Mouse (Mus musculus): ENCODE results near the gene Gtdc1. TPM values are rescaled to one million over a fixed set of nuclear protein-coding genes. Genes with fewer than 3 reads are reported as not detected.
A peak's percentile ranks its signal among the peaks of the same experiment; 100 is the strongest.

Gene Gtdc1
- polyA plus RNA-seq, 1 experiment from 2014 or later = 11.0 TPM

DNA sequence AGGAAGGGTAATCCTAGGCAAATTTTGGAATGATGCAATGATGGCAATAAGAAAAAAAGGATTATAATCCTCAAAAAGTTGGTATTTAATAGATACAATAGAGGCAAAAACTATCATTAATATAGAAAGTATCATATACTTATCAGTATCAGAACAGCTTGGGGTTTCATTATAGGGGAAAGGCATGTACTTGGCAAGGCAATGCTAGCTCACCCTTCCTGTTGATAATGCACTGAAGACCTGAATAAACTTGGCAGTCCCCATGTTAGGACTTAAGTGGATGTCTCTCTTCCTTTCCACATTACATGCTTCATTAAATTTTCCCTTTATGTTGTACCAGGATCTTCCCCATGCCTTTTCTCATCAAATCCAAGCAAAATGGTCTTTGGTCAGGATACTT is 206.0 kb downstream of the Gtdc1 start:
- Histone ChIP-seq H3K27ac (no peak overlapping the region), H3K9me3 (replicated peaks) (no peaks in the 10 kb centered on the region), H3K36me3 (no peaks in the 10 kb centered on the region), H3K4me1 (no peaks in the 10 kb centered on the region), H3K4me3 (replicated peaks) (no peak overlapping the region), H3K4me2 (no peak overlapping the region), H3K27me3 (no peaks in the 10 kb centered on the region), H3K9ac (no peak overlapping the region)
- ATAC-seq (replicated peaks; ENCODE audit: low FRiP score) = no peak

DNA sequence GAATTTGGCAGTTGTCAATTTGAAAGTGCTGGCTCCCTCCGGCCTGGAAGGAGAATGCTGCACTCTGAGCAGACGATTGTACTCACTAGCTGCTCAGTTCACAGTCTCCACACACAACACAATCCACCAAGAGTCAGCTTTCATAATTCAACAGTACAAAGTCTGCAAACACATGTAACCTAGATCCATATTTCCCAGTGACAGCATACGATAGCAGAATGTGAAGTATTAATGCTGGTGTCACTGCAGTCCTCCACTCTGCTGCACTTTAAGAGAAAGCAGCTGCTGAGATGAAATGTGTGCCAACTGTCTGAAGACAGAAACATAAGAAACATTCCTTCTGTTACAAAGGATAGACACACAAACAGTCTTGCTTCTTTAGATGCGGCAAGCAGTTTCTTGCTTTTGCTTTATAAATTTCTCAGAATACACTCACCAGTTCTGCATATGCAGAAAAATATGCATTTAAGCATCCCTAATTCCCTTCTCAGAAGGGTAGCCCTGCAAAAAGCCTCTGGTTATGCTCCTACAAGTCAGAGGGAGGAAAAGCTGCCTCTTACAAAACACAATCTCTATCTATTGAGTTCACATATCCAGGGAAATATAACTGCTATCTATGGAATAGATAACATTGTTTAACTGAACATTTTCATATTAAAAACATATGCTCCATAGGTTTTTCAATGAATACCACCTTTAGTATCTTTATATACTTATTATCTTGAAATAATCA is 221.4 kb downstream of the Gtdc1 start:
- no peaks in the 10 kb centered on the region for H3K27me3 ChIP-seq
- 59% methylated on average over 4 of the region's 4 CpGs for WGBS

DNA sequence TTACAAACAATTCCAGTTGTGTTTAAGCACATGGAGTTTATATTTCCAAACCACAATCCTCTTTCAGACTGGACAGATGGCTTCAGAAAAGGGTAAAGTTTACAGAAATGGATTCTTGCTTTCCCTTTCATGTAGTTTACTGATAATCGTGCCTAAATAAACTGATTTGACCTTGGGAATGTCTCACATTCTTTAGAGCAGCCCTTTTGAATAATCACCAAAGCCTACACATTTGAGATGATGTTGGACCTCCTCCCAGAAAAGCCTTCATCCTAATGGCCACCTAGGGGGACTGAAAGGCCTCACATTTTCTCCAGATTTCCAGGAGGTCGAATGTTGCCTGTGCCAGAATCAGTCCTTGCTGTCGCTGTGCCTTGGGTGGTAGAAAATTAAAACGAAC is 227.2 kb downstream of the Gtdc1 start:
- H3K9me3 ChIP-seq (replicated peaks) = no peaks in the 10 kb centered on the region
- no peak overlapping the region for H3K27ac ChIP-seq
- H3K4me3 ChIP-seq (replicated peaks) = no peak overlapping the region
- no peaks in the 10 kb centered on the region for H3K27me3 ChIP-seq
- H3K4me2 ChIP-seq = no peak overlapping the region
- H3K9ac ChIP-seq = no peak overlapping the region
- ATAC-seq (replicated peaks; ENCODE audit: low FRiP score) = no peak
- H3K4me1 ChIP-seq = no peaks in the 10 kb centered on the region
- WGBS = 71% methylated on average over 4 of the region's 4 CpGs
- H3K36me3 ChIP-seq = no peaks in the 10 kb centered on the region

More for the DNA sequence above, 221.4 kb downstream of the Gtdc1 start:
- no peak overlapping the region for H3K9ac ChIP-seq
- peak overlapping the region; percentile 71 for H3K27ac ChIP-seq
- ATAC-seq (replicated peaks; ENCODE audit: low FRiP score) = peak; percentile 58
- H3K4me1 ChIP-seq = no peaks in the 10 kb centered on the region
- H3K4me2 ChIP-seq = no peak overlapping the region
- no peaks in the 10 kb centered on the region for H3K9me3 ChIP-seq (replicated peaks)
- H3K36me3 ChIP-seq = no peaks in the 10 kb centered on the region
- no peak overlapping the region for H3K4me3 ChIP-seq (replicated peaks)

DNA sequence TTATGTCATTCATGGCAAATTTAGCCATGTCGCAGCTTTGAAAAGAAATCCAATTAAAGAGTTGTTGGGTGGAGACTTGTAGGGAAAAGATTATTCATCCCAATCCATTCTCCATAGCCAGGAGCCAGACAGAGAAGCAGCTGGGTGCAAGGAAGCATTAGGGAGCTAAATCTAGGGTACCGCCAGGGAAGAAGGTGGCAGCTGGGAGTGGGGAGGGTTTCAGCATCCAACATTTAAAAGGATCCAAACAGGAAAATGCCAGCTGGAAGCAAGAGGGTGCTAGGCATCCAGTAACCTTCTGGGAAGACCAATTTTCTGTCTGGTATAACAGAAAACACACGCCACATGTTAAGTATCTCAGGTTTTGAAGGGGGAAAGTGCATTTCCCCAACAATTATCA is 231.0 kb downstream of the Gtdc1 start:
- no peak overlapping the region for H3K4me2 ChIP-seq
- no peak overlapping the region for H3K27ac ChIP-seq
- no peaks in the 10 kb centered on the region for H3K36me3 ChIP-seq
- H3K9ac ChIP-seq = no peak overlapping the region
- ATAC-seq (replicated peaks; ENCODE audit: low FRiP score) = no peak
- no peaks in the 10 kb centered on the region for H3K4me1 ChIP-seq
- H3K4me3 ChIP-seq (replicated peaks) = no peak overlapping the region
- H3K9me3 ChIP-seq (replicated peaks) = no peaks in the 10 kb centered on the region
- H3K27me3 ChIP-seq = no peaks in the 10 kb centered on the region
- 84% methylated on average over 3 of the region's 3 CpGs for WGBS

DNA sequence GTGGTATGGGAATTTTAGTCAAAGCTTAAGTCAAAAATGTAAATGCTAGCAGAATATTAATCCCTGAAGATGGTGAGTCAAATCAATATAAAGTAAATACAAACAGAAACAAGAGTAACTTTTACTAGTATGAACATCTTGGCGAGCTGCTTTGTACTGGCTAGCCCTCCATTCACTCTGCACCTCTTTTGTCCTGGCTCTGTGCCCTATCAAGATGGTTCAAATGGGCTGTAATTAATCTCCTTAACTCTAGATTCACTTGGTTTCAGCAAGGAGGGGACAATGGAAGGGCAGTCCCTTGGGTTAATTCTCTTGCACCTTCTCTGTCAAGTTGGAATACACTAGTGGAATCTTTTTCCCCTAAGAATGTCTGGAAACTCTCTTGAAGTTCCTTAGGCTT is 233.6 kb downstream of the Gtdc1 start:
- WGBS = 66% methylated on average over 1 of the region's 1 CpGs
- no peak for ATAC-seq (replicated peaks; ENCODE audit: low FRiP score)
- H3K4me3 ChIP-seq (replicated peaks) = no peak overlapping the region

DNA sequence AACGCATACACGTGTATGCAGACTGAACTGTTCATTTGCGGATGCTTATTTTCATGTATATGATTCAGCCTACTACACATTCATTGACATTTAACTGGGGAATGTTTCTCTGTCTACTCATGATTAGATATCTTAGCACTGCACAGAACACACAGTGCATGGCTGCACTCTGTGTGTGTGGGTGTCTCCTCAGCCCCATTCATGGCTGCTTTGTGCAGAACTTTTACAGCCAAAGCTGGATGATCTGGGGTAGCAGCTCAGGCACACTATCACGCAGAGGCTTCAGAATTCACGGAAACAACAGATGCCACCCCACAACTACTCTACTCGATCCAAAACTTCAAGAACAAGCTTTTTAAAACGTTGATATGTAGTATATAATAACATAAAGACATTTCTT is 263.4 kb downstream of the Gtdc1 start:
- H3K27me3 ChIP-seq = no peaks in the 10 kb centered on the region
- H3K4me2 ChIP-seq = no peak overlapping the region
- H3K9ac ChIP-seq = no peak overlapping the region
- ATAC-seq (replicated peaks; ENCODE audit: low FRiP score) = no peak
- no peaks in the 10 kb centered on the region for H3K9me3 ChIP-seq (replicated peaks)
- H3K27ac ChIP-seq = no peak overlapping the region
- H3K4me3 ChIP-seq (replicated peaks) = no peak overlapping the region
- H3K4me1 ChIP-seq = no peaks in the 10 kb centered on the region
- no peaks in the 10 kb centered on the region for H3K36me3 ChIP-seq
- WGBS = 92% methylated on average over 7 of the region's 7 CpGs

More for the DNA sequence above, 233.6 kb downstream of the Gtdc1 start:
- no peaks in the 10 kb centered on the region for H3K9me3 ChIP-seq (replicated peaks)
- H3K27ac ChIP-seq = no peak overlapping the region
- H3K4me2 ChIP-seq = no peak overlapping the region
- no peaks in the 10 kb centered on the region for H3K4me1 ChIP-seq
- no peaks in the 10 kb centered on the region for H3K36me3 ChIP-seq
- H3K9ac ChIP-seq = no peak overlapping the region
- no peaks in the 10 kb centered on the region for H3K27me3 ChIP-seq

DNA sequence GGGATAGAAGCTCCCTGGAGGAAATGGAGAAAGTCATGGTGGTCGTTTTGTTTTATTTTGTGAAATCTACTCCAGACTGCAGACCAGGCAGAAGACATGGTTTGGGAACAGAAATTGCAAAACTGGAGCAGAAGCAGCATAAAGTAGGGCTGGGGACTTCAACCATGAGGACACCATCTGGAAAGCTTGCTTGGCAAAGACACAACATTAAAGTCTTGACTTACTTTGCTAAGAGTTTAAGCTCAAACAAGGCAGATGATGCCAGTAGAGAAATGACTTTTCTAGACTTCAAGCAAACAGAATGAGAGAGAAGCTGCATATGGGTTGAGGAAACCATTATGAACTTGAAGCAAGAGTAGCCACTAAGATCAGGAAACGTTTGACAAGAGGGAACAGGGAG is 267.6 kb downstream of the Gtdc1 start:
- Histone ChIP-seq H3K4me2 (no peak overlapping the region), H3K27me3 (no peaks in the 10 kb centered on the region), H3K9me3 (replicated peaks) (no peaks in the 10 kb centered on the region), H3K9ac (no peak overlapping the region), H3K27ac (no peak overlapping the region), H3K4me3 (replicated peaks) (no peak overlapping the region), H3K36me3 (no peaks in the 10 kb centered on the region), H3K4me1 (no peaks in the 10 kb centered on the region)
- 80% methylated on average over 2 of the region's 2 CpGs for WGBS
- ATAC-seq (replicated peaks; ENCODE audit: low FRiP score) = no peak

DNA sequence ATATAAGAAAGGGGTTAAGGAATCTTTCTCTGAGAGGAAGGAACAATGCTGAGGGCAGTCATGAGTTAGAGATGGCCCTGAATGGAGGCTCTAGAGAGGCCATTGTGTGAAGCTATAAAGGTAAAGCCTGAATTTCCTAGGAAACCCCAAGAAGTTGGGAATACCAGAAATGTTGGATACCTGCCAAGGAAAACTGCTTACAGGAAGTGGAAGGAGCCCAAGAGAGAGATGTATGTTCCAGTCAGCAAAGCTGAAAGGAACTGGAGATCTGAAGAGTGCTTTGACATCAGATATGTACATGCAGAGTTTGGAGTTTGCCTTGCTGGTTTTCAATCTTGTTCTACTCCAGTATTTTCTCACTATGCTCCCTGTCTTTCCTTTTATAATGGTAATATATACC is 268.4 kb downstream of the Gtdc1 start:
- ATAC-seq (replicated peaks; ENCODE audit: low FRiP score) = no peak

DNA sequence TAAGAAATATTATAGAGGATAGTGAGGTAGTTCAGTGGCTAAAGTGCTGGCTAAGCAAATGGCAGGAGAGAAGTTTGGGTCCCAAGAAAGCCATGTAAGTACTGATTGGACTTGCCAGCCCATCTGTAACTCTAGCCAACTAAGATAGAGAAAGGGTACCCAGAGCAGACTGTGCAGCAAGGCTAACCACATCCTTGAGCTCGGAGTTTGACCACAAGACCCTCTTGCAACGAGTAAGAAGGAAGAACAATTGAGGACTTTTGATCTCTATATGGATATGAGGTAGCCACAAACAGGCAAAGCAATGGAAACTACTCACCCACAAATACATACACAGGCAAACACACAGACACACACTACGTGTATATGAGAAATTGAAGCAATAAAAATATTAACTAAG is 278.9 kb downstream of the Gtdc1 start:
- no peak overlapping the region for H3K4me3 ChIP-seq (replicated peaks)
- H3K27ac ChIP-seq = no peak overlapping the region
- no peak overlapping the region for H3K9ac ChIP-seq
- ATAC-seq (replicated peaks; ENCODE audit: low FRiP score) = no peak
- no peaks in the 10 kb centered on the region for H3K27me3 ChIP-seq
- no peaks in the 10 kb centered on the region for H3K36me3 ChIP-seq
- no peaks in the 10 kb centered on the region for H3K9me3 ChIP-seq (replicated peaks)
- no peaks in the 10 kb centered on the region for H3K4me1 ChIP-seq
- WGBS = 90% methylated on average over 3 of the region's 3 CpGs
- H3K4me2 ChIP-seq = no peak overlapping the region

More for the DNA sequence above, 268.4 kb downstream of the Gtdc1 start:
- Histone ChIP-seq H3K27me3 (no peaks in the 10 kb centered on the region), H3K4me1 (no peaks in the 10 kb centered on the region), H3K27ac (no peak overlapping the region), H3K36me3 (no peaks in the 10 kb centered on the region), H3K9ac (no peak overlapping the region), H3K9me3 (replicated peaks) (no peaks in the 10 kb centered on the region), H3K4me2 (no peak overlapping the region), H3K4me3 (replicated peaks) (no peak overlapping the region)

DNA sequence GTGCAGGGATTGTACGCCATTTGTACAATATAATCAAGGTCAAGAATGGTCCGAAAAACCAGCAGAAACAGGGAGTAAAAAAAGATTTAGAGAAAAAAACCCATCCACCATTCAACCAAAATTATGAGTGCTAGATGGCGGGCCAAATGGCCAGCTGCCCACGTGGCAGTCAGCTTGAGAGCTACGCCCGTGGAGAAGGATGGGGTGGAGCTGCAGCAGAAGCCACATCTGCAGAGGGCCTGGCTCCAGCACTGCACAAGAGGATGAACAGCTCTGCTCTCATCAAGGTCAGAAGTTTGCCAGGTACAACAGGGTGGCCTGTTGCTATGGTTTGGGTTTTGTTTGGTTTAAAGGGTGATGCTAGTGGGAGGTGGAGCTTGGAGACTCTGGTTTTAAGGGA is 281.1 kb downstream of the Gtdc1 start:
- H3K4me3 ChIP-seq (replicated peaks) = no peak overlapping the region
- no peak for ATAC-seq (replicated peaks; ENCODE audit: low FRiP score)

DNA sequence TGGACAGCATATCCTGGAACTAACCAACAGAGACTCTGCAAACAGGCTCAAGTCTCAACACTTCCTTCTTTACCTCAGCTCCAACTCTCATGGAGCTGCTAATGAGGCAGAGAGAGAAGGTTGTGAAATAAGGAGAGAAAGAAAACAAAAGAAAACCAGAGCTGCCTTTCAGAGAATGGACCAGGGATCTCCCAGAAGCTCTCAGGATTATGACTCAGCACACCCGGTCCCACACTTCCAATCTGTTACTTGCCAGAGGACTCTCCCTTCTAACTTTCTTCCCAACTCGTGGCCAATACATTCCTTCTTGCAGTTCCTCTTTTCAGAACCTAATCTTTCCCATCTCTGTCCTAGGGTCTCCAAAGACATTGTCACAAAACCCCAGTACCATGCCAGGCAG is 288.1 kb downstream of the Gtdc1 start:
- no peak overlapping the region for H3K9ac ChIP-seq
- no peak overlapping the region for H3K4me2 ChIP-seq
- H3K9me3 ChIP-seq (replicated peaks) = no peaks in the 10 kb centered on the region
- H3K4me1 ChIP-seq = no peaks in the 10 kb centered on the region
- no peak for ATAC-seq (replicated peaks; ENCODE audit: low FRiP score)
- no peaks in the 10 kb centered on the region for H3K36me3 ChIP-seq
- no peaks in the 10 kb centered on the region for H3K27me3 ChIP-seq
- WGBS = 59% methylated on average over 2 of the region's 2 CpGs
- H3K4me3 ChIP-seq (replicated peaks) = no peak overlapping the region
- no peak overlapping the region for H3K27ac ChIP-seq

More for the DNA sequence above, 281.1 kb downstream of the Gtdc1 start:
- Histone ChIP-seq H3K4me1 (no peaks in the 10 kb centered on the region), H3K27me3 (no peaks in the 10 kb centered on the region), H3K9ac (no peak overlapping the region), H3K36me3 (no peaks in the 10 kb centered on the region), H3K27ac (no peak overlapping the region), H3K4me2 (no peak overlapping the region), H3K9me3 (replicated peaks) (no peaks in the 10 kb centered on the region)
- WGBS = 73% methylated on average over 6 of the region's 6 CpGs

DNA sequence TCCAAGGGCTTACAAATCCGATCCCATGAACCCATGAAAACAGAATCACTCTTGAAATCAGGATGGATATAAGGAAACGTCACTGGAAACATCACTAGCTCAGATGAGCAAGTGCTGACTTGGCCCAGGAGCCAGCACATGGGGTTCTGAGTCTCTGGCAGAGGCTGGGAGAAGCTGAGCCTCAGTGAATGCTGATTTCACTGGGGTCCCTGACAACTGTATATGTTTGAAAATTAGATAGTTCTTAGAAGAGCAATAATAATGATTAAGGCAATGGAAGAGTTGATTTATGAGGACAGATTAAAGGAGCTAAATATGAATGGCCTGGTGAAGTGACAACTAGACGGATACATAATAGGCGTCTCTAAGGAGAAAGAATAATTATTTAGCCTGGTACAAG is 289.3 kb downstream of the Gtdc1 start:
- no peak overlapping the region for H3K4me2 ChIP-seq
- H3K9ac ChIP-seq = no peak overlapping the region
- H3K27me3 ChIP-seq = no peaks in the 10 kb centered on the region
- ATAC-seq (replicated peaks; ENCODE audit: low FRiP score) = no peak
- H3K36me3 ChIP-seq = no peaks in the 10 kb centered on the region
- no peaks in the 10 kb centered on the region for H3K4me1 ChIP-seq
- no peak overlapping the region for H3K4me3 ChIP-seq (replicated peaks)
- WGBS = 81% methylated on average over 4 of the region's 4 CpGs
- H3K27ac ChIP-seq = no peak overlapping the region
- no peaks in the 10 kb centered on the region for H3K9me3 ChIP-seq (replicated peaks)

DNA sequence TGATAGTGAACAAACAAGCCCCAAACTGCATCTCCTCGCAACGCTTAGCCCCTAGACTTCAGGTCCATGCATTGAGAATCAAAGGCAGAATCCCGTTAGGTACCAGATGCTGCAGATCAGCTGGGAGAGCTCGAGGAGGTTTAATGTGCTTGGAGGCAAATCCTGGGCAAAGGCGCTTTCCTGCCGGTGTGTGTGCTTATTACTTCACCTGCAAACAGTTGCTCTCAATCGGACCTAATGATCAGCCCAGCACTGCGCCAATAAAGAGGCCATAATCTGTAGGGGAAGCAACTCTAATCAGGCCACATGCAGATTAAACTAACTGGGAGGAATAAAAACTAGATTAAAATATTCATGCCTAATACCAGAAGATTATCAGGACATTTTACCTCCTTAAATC is 293.5 kb downstream of the Gtdc1 start:
- no peak for ATAC-seq (replicated peaks; ENCODE audit: low FRiP score)
- H3K9me3 ChIP-seq (replicated peaks) = no peaks in the 10 kb centered on the region
- no peaks in the 10 kb centered on the region for H3K27me3 ChIP-seq
- H3K4me2 ChIP-seq = no peak overlapping the region
- H3K27ac ChIP-seq = no peak overlapping the region
- no peaks in the 10 kb centered on the region for H3K36me3 ChIP-seq
- 0 out of 2 replicates have a peak, but pooled peaks cover 5% of the 10 kb centered on the region for H3K4me1 ChIP-seq
- no peak overlapping the region for H3K9ac ChIP-seq
- 79% methylated on average over 8 of the region's 8 CpGs for WGBS
- H3K4me3 ChIP-seq (replicated peaks) = no peak overlapping the region
